Mouse (Mus musculus): ENCODE data around the gene Pir.

DNA sequence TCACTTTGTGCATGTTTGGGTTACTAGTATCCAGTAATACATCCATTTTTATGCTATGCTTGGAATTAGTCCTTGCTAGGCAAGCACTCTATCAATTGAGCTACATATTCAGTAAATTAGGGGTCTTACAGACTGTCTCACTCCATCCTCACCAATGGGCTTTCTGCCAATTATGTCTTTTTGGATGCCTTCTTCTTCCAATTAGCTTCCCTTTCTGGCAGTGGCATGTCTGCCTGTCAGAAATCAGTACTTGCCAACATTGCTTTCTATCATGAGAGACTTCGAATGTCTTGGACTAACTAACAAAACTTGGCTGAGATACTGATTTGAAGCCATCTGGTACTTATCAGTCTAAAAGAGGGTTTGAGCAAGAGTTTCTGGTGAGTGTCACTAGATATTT, 44.7 kb downstream of the Pir start:
- TF ChIP-seq CTCF (IDR thresholded peaks at IDR 0.05; ENCODE audit: low read depth, low read length) (no peak), POLR2A (IDR thresholded peaks at IDR 0.05; ENCODE audit: borderline replicate concordance, low read depth, low read length) (no peak)

Measured in bone marrow macrophage, adult 2 months (primary cell).